Mouse (Mus musculus): ENCODE data around the gene Galnt4. TPM values are rescaled to one million over a fixed set of nuclear protein-coding genes. Genes with fewer than 3 reads are reported as not detected.
A peak's percentile ranks its signal among the peaks of the same experiment; 100 is the strongest.
"Not testable (repeated sequence)": the region's sequence is repeated elsewhere in the genome, so short reads cannot be mapped to it uniquely, and the experiment has no call there.

Gene Galnt4
- polyA plus RNA-seq, 1 experiment from 2014 or later, result 2.7 TPM

- Histone ChIP-seq H3K9me3 (replicated peaks) (no peaks in the 10 kb centered on the region), H3K4me3 (replicated peaks) (no peak overlapping the region), H3K27ac (replicated peaks) (no peak overlapping the region), H3K36me3 (replicated peaks) (0 out of 2 replicates have a peak, but pooled peaks cover 2% of the 10 kb centered on the region), H3K27me3 (no peaks in the 10 kb centered on the region), H3K4me2 (no peak overlapping the region), H3K9ac (no peak overlapping the region), H3K4me1 (replicated peaks) (peaks cover 13% of the 10 kb centered on the region; the same call in 1 of the 2 replicates)
- 71% methylated on average over 11 of the region's 11 CpGs for WGBS (ENCODE audit: insufficient replicate concordance)
- ATAC-seq (ENCODE audit: insufficient read depth), result no peak
Observed at GRCm38 (mm10) chr10:99132595-99133272, 24.8 kb downstream of the Galnt4 start.

- WGBS (ENCODE audit: insufficient replicate concordance), result 85% methylated on average over 16 of the region's 16 CpGs
- H3K27ac ChIP-seq (replicated peaks), result no peak overlapping the region
- H3K36me3 ChIP-seq (replicated peaks), result 0 out of 2 replicates have a peak, but pooled peaks cover 2% of the 10 kb centered on the region
- H3K27me3 ChIP-seq, result no peaks in the 10 kb centered on the region
- peaks cover 13% of the 10 kb centered on the region; the same call in 1 of the 2 replicates for H3K4me1 ChIP-seq (replicated peaks)
- no peak overlapping the region for H3K4me2 ChIP-seq
- H3K9me3 ChIP-seq (replicated peaks), result no peaks in the 10 kb centered on the region
- H3K9ac ChIP-seq, result no peak overlapping the region
- no peak overlapping the region for H3K4me3 ChIP-seq (replicated peaks)
- ATAC-seq (ENCODE audit: insufficient read depth), result no peak
Observed at GRCm38 (mm10) chr10:99133321-99133875, 25.4 kb downstream of the Galnt4 start.

DNA sequence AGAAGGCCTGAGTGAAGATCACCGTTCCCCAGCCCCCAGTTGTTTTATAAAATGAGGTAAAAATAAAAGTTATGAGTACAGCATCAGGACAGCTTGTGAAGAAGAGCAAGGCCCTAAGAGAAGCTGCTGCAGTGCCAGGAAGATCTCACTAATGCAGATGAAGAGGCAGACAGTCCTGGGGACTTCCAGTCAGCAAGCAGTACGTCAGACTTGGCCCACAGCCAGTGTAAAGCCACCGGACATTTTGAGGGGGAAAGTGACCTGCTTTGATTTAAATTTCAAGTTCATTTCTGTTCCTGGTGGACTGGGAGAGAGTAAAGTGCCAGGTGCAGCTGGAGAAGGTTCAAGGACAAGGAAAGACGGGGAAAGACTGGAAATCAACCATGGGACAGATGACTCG lies 28.4 kb downstream of the Galnt4 start:
- H3K27ac ChIP-seq (replicated peaks), result no peak overlapping the region

GRCm38 (mm10) chr10:99145611-99146010 lies 37.7 kb downstream of the Galnt4 start:
- H3K27me3 ChIP-seq, result no peaks in the 10 kb centered on the region
- ATAC-seq (ENCODE audit: insufficient read depth), result no peak
- H3K4me2 ChIP-seq, result no peak overlapping the region
- H3K9ac ChIP-seq, result no peak overlapping the region
- WGBS (ENCODE audit: insufficient replicate concordance), result 73% methylated on average over 8 of the region's 8 CpGs
- H3K36me3 ChIP-seq (replicated peaks), result no peaks in the 10 kb centered on the region
- H3K9me3 ChIP-seq (replicated peaks), result no peaks in the 10 kb centered on the region
- no peak overlapping the region for H3K27ac ChIP-seq (replicated peaks)
- H3K4me3 ChIP-seq (replicated peaks), result no peak overlapping the region
- no peaks in the 10 kb centered on the region for H3K4me1 ChIP-seq (replicated peaks)

More for the DNA sequence above, 28.4 kb downstream of the Galnt4 start:
- Histone ChIP-seq H3K27me3 (no peaks in the 10 kb centered on the region), H3K9ac (no peak overlapping the region), H3K36me3 (replicated peaks) (0 out of 2 replicates have a peak, but pooled peaks cover 6% of the 10 kb centered on the region), H3K4me1 (replicated peaks) (peaks cover 2% of the 10 kb centered on the region; the same call in 1 of the 2 replicates), H3K4me3 (replicated peaks) (no peak overlapping the region), H3K4me2 (no peak overlapping the region), H3K9me3 (replicated peaks) (no peaks in the 10 kb centered on the region)
- no peak for ATAC-seq (ENCODE audit: insufficient read depth)
- 61% methylated on average over 5 of the region's 5 CpGs for WGBS (ENCODE audit: insufficient replicate concordance)

DNA sequence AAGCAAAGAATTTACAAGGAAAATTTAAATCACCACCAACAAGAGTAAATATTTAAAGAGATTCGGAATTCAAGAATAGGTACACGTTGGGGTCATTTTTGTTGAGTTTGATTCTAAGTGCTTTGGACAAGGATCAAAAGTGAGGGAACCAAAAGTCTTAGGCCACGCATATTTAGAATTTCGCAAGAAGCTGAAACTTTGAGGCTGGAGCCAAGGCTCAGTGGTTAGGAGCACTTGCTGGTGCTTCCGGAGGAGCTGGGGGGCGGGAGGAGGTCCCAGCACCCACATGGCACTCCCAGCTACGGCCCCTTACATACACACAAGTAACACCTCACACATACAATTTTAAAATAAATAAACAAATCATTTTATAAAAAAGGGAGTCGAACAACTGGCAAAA lies 38.6 kb downstream of the Galnt4 start:
- H3K4me3 ChIP-seq (replicated peaks), result no peak overlapping the region
- 74% methylated on average over 8 of the region's 8 CpGs for WGBS (ENCODE audit: insufficient replicate concordance)
- H3K36me3 ChIP-seq (replicated peaks), result no peaks in the 10 kb centered on the region

GRCm38 (mm10) chr10:99150016-99150415 lies 42.1 kb downstream of the Galnt4 start:
- no peak overlapping the region for H3K4me3 ChIP-seq (replicated peaks)
- 80% methylated on average over 6 of the region's 6 CpGs for whole genome bisulfite sequencing (ENCODE audit: insufficient replicate concordance)
- no peaks in the 10 kb centered on the region for H3K9me3 ChIP-seq (replicated peaks)
- peaks cover 9% of the 10 kb centered on the region for H3K4me1 ChIP-seq (replicated peaks)
- H3K4me2 ChIP-seq, result no peak overlapping the region
- H3K27ac ChIP-seq (replicated peaks), result no peak overlapping the region
- no peaks in the 10 kb centered on the region for H3K27me3 ChIP-seq
- no peak for ATAC-seq (ENCODE audit: insufficient read depth)
- no peak overlapping the region for H3K9ac ChIP-seq
- H3K36me3 ChIP-seq (replicated peaks), result no peaks in the 10 kb centered on the region

More for the DNA sequence above, 38.6 kb downstream of the Galnt4 start:
- H3K9ac ChIP-seq, result no peak overlapping the region
- H3K27ac ChIP-seq (replicated peaks), result no peak overlapping the region
- no peaks in the 10 kb centered on the region for H3K27me3 ChIP-seq
- peaks cover 7% of the 10 kb centered on the region for H3K4me1 ChIP-seq (replicated peaks)
- H3K9me3 ChIP-seq (replicated peaks), result no peaks in the 10 kb centered on the region
- H3K4me2 ChIP-seq, result no peak overlapping the region
- ATAC-seq (ENCODE audit: insufficient read depth), result no peak

- Histone ChIP-seq H3K9ac (no peak overlapping the region), H3K4me2 (peak overlapping the region; percentile 21; the same call in 1 of the 2 replicates), H3K9me3 (replicated peaks) (no peaks in the 10 kb centered on the region), H3K27me3 (no peaks in the 10 kb centered on the region), H3K36me3 (replicated peaks) (no peaks in the 10 kb centered on the region), H3K4me1 (replicated peaks) (peaks cover 9% of the 10 kb centered on the region), H3K27ac (replicated peaks) (no peak overlapping the region), H3K4me3 (replicated peaks) (no peak overlapping the region)
- ATAC-seq (ENCODE audit: insufficient read depth), result peak; percentile 70
- 78% methylated on average over 1 of the region's 1 CpGs for WGBS (ENCODE audit: insufficient replicate concordance)
Observed at GRCm38 (mm10) chr10:99151580-99151979, 43.6 kb downstream of the Galnt4 start.

GRCm38 (mm10) chr10:99152063-99152462 lies 44.1 kb downstream of the Galnt4 start:
- 76% methylated on average over 6 of the region's 6 CpGs for WGBS (ENCODE audit: insufficient replicate concordance)
- ATAC-seq (ENCODE audit: insufficient read depth), result peak; percentile 26; the same call in 1 of the 2 replicates
- Histone ChIP-seq H3K9ac (no peak overlapping the region), H3K4me3 (replicated peaks) (no peak overlapping the region), H3K27ac (replicated peaks) (no peak overlapping the region), H3K27me3 (no peaks in the 10 kb centered on the region), H3K36me3 (replicated peaks) (no peaks in the 10 kb centered on the region), H3K4me1 (replicated peaks) (peaks cover 9% of the 10 kb centered on the region), H3K4me2 (no peak overlapping the region), H3K9me3 (replicated peaks) (no peaks in the 10 kb centered on the region)

- Histone ChIP-seq H3K9ac (no peak overlapping the region), H3K4me3 (replicated peaks) (no peak overlapping the region), H3K27ac (replicated peaks) (no peak overlapping the region; the same call in 1 of the 2 replicates), H3K27me3 (no peaks in the 10 kb centered on the region), H3K4me1 (replicated peaks) (peaks cover 9% of the 10 kb centered on the region), H3K36me3 (replicated peaks) (no peaks in the 10 kb centered on the region), H3K9me3 (replicated peaks) (no peaks in the 10 kb centered on the region), H3K4me2 (no peak overlapping the region)
- WGBS (ENCODE audit: insufficient replicate concordance), result 69% methylated on average over 8 of the region's 8 CpGs
- ATAC-seq (ENCODE audit: insufficient read depth), result no peak; the same call in 1 of the 2 replicates
Observed at GRCm38 (mm10) chr10:99154635-99155034, 46.7 kb downstream of the Galnt4 start.

DNA sequence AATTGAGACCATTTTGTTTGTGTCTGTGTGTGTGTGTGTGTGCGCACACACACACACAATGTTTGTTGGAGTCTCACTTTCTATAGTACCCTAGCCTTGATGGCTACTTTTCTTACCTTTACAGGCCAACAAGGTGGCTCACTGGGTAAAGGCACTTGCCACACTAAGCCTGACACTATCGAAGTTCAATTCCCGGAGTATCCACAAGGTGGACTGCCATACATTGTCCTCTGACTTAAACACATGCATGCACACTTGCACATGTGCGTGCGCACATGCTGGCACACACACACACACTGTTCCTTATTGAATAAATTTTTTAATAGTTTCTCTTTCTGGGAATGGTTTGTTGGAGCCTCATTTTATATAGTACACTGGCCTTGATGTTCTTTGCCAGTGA lies 48.8 kb downstream of the Galnt4 start:
- H3K27me3 ChIP-seq, result no peaks in the 10 kb centered on the region
- H3K36me3 ChIP-seq (replicated peaks), result no peaks in the 10 kb centered on the region
- H3K4me1 ChIP-seq (replicated peaks), result peaks cover under 1% of the 10 kb centered on the region
- H3K9ac ChIP-seq, result no peak overlapping the region
- no peak overlapping the region for H3K4me2 ChIP-seq
- no peaks in the 10 kb centered on the region for H3K9me3 ChIP-seq (replicated peaks)
- no peak overlapping the region for H3K4me3 ChIP-seq (replicated peaks)
- no peak for ATAC-seq (ENCODE audit: insufficient read depth)
- no peak overlapping the region for H3K27ac ChIP-seq (replicated peaks)
- WGBS (ENCODE audit: insufficient replicate concordance), result 88% methylated on average over 5 of the region's 5 CpGs

DNA sequence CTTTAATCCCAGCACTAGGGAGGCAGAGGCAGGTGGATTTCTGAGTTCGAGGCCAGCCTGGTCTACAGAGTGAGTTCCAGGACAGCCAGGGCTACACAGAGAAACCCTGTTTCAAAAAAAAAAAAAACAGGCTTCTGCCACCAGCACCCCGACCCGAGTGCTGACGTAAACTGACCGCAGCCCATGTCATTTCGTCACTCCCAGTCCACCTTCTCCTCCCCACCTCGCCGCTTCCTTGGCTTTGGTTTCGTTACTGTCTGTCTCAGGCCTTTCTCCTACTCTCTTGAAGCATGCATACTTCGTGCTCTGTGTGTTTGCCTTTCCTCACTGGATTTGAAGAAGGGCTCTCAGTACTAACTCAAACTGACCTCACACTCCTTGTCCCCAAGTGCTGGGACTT lies 49.7 kb downstream of the Galnt4 start:
- not testable (repeated sequence) for H3K27me3 ChIP-seq; H3K9ac ChIP-seq; H3K4me1 ChIP-seq (replicated peaks); H3K4me3 ChIP-seq (replicated peaks); H3K36me3 ChIP-seq (replicated peaks); H3K9me3 ChIP-seq (replicated peaks); ATAC-seq (ENCODE audit: insufficient read depth); H3K27ac ChIP-seq (replicated peaks); H3K4me2 ChIP-seq
- WGBS (ENCODE audit: insufficient replicate concordance), result 79% methylated on average over 10 of the region's 10 CpGs
